Mouse (Mus musculus) right cerebral cortex, adult 2 months (tissue): ENCODE measurements around the gene Jmjd6.
"Not testable (repeated sequence)": the region's sequence is repeated elsewhere in the genome, so short reads cannot be mapped to it uniquely, and the experiment has no call there.

Experiments used
- DNase-seq, 2 experiments: peaks; one replicate each; pipeline ENCODE4 v3.0.0; 2021 to 2022; ENCODE audit warnings: low spot score in 2 of 2

Jmjd6 gene

GRCm38 (mm10) chr11:116851576-116852290 is 8.5 kb upstream of the Jmjd6 start:
- DNase-seq: peak in 1 of 2 experiments; percentile 40

- no peak for DNase-seq
These were observed 7.7 kb upstream of the Jmjd6 start for GRCm38 (mm10) chr11:116850833-116851477.

DNA sequence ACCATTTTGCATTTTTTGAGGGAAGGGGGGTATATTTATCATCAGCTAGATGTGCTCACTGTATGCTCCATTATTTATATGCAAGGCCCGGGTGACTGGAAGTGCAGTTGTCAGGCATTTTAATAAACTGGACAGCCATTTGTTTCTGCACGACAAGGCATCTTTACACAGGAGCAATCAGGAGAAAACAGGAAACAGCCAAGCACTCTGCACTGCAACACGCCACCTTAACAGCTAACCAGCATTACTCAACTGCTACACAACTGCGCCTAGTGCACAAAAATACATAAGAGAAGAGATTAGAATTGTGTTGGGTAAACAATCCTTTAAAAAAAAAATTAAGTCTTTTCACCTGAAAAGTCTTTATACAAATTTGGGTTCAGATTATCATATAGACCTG is 6.8 kb upstream of the Jmjd6 start:
- no peak for DNase-seq

GRCm38 (mm10) chr11:116849587-116849986 is 6.3 kb upstream of the Jmjd6 start:
- no peak for DNase-seq

DNA sequence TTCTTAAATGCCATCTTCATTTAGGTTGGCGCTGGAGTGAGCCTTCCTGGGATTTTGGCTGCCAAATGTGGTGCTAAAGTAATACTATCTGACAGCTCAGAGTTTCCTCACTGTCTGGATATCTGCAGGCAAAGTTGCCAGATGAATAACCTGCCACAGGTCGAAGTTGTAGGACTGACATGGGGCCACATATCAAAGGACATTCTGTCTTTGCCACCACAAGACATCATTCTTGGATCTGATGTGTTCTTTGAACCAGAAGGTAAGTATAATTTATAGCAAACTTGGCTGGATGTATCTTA is 5.6 kb upstream of the Jmjd6 start:
- not testable (repeated sequence) for DNase-seq

- no peak for DNase-seq
These were observed 5.0 kb upstream of the Jmjd6 start for GRCm38 (mm10) chr11:116848086-116848876.

DNA sequence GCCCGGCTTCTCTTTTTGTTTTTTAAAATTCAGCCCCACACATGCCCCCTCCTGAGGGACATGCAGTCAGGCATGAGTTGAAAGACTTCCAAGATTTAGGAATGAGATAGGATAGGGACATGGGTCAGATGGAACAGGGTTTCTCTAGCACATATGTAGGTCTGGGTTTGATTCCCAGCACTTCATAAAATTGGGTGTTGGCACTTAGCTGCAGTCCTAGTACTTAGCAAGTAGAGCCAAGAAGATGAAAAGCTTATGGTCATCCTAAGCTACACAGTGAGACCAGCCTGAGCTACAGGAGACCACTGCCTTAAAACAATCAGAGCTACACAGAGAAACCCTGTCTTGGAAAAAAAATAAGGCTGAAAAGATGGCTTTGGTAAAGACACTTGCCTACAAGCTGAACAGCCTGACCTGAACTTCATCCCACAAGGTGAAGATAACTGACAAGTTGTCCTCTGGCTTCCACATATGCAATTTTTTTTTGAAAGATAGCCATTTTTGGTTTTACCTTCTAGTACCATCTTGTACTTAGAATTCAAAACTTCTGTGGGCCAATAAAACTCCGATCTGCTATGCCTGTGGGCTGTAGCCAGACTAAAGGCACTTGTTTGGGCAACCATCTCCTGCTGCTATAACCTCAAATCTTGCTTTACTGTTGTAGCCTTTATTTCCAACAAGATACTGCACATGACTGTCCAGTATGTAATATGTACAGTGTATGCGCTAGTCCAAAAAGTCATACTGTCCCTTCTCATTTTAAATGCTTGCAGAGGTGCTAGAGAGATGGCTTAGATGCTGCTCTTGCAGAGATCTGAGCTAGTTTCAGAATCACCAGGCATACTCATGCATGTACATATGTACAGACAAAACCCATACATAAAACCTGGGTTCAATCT is 4.2 kb upstream of the Jmjd6 start:
- DNase-seq: no peak

- no peak for DNase-seq
These were observed 3.4 kb upstream of the Jmjd6 start for GRCm38 (mm10) chr11:116846593-116847181.

GRCm38 (mm10) chr11:116842531-116843260 is 553 bp downstream of the Jmjd6 start:
- peak; percentile 66 to 68 for DNase-seq

- DNase-seq: no peak
These were observed 2.5 kb downstream of the Jmjd6 start for GRCm38 (mm10) chr11:116840748-116841147.

- no peak for DNase-seq
These were observed 3.6 kb downstream of the Jmjd6 start for GRCm38 (mm10) chr11:116839601-116840000.

DNA sequence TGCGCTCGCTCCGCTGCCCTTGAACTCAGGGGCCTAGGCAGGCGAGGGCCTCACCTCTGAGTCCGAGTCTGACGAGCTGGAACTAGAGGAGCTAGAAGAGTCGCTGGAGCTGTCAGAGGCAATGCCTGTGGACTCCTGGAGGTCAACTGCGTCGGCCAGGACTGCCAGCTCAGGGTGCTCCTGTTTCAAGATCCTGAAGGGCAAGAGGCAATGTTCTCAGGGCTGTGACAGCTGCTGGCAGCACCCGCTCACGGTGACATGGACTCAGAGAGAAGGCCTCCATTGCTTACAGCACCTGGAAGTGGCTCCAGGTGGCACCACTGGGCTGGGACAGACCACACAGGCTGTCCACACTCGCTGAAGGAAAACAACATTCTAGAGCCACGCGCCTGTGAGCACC is 4.3 kb downstream of the Jmjd6 start:
- no peak for DNase-seq

DNA sequence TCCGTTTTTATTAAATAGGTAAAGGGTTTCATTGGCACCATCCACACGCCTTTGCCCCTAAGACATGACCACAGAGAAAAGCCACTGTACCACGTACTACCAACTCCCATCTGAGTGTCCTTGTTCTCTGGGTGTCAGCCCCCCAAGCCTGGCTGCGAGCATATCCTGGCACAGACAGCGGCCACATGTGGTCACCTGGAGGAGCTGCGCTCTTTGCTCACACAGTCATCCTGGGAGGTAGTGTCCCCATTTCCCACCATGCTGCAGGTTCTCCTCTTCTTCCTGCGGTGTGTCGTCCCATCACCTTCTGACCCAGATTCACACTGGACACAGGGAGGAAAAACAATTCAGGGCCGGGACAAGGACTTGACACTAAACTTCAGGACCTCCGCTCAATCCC is 5.8 kb downstream of the Jmjd6 start:
- DNase-seq: no peak

GRCm38 (mm10) chr11:116836283-116836682 is 7.0 kb downstream of the Jmjd6 start:
- no peak for DNase-seq

DNA sequence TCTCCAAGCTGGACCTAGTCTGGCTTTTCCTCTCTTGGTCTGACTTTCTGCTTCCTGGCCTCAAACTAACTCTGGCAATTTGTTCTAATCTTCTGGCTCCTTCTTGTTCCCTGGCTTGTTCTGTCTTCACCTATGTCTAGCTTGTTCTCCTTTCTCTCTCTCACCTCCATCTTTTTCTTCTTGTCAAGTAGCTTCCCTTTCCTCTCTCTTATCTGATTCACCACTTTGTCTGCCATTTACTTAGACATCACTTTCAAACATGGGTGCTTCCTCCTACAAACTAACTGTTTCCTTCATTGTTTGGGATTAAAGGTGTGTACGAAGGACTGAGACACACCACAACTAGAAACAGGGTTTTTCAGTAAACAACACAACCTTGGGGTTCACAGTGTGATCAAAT is 8.3 kb downstream of the Jmjd6 start:
- no peak for DNase-seq

GRCm38 (mm10) chr11:116832172-116832685 is 11.0 kb downstream of the Jmjd6 start:
- no peak for DNase-seq

DNA sequence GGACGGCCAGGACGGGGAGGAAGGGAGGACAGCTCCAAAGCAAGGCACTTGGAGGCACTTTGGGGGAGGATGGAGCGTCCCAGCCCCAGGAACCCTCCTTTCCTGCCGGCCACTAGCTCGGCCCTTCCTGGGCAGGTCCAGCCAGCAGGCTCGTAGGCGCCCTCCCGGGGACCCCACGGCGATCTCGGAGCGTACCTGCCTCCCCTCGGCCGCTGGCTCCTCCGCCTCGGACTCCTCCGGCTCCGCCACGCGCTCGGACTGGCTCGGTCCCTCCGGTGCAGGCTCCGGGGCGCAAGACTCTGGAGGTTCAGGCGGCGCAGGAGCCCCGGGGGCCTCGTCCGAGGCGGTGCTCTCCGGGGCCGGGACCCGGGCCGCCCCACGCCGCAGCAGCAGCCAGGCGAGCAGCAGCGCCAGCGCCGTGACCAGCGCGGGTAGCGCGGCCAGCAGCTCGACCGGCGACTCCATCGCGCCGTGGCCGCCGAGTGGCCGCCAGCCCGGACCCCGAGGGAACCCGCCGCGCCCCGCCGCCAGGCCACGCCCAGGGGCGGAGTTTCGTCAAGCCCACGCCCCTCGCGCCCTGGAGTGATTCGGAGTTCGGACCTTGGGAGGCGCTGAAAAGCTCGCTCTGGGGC is 15.6 kb downstream of the Jmjd6 start, which contains the start of gene Mxra7:
Gene Mxra7 (minus strand): TSS at position 513 of the 632 bp plus-strand sequence.
- DNase-seq: no peak

GRCm38 (mm10) chr11:116826550-116827504 is 16.4 kb downstream of the Jmjd6 start:
- no peak for DNase-seq

DNA sequence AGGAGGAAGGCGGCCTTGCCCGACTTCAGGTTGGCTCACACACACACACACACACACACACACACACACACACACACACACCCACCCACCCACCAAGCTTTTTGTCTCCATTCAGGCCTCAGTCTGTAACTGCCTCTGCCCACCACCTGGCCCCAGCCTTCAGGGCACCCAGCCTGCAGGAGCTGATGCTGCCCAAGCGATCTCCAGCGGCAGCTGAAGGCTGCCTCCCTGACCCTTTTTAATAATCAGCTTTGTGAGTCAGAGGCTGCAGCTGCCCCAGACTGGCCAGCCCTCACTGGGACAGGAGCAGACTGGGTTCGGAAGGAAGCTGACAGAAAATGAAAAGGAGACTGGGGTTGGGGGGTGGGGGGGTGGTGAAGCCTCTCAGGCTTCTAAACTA is 18.0 kb downstream of the Jmjd6 start:
- DNase-seq: no peak
